Mouse (Mus musculus): Measurements from ENCODE around the gene Gm20388.

DNA sequence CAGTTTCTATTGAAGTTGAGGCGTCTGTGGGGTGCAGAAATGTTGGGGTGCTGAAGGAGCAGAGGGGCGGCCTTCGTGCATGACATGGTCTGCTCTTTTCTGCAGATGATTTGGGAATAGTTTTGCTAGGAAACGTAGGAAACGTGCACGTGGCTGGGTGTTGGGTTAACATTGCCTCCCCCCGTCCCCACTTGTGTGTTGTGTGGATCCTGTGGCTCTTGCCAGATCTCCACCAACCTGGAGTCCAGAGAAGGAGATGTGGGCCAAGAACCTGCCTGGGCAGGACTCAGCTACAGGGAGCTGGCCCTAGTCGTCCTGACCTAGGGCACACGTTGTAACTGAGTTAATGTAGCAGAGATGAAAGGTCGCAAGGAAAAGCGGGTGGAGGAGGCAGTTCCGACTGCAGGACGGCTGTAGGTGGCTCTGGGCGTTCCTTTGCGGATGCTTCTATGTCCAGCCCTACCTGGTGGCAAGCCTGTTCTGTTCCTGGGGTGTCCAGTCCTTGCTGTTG lies 579.2 kb downstream of the Gm20388 start:
- TF ChIP-seq CTCF (IDR thresholded peaks at IDR 0.05; ENCODE audit: low read depth, low read length) = no peak
- TF ChIP-seq POLR2AphosphoS5 (IDR thresholded peaks at IDR 0.05; ENCODE audit: insufficient replicate concordance, low read depth, low read length) = no peak
- TF ChIP-seq TAL1 (conservative IDR thresholded peaks at IDR 0.05; ENCODE audit: low read depth, low read length) = no peak
- no peak for TF ChIP-seq GATA1 (IDR thresholded peaks at IDR 0.05; ENCODE audit: borderline replicate concordance, low read length)

Measured in G1E (cell line).